Mouse (Mus musculus): ENCODE data around the gene Rab30.

Gene Rab30

GRCm38 (mm10) chr7:92799665-92800595 is 58.5 kb downstream of the Rab30 start:
- no peak for DNase-seq (ENCODE audit: low read depth, low spot score)

- peak; percentile 53 for DNase-seq (ENCODE audit: low read depth, low spot score)
Measured at GRCm38 (mm10) chr7:92802158-92802557, 60.8 kb downstream of the Rab30 start.

GRCm38 (mm10) chr7:92803191-92803590 is 61.8 kb downstream of the Rab30 start:
- DNase-seq (ENCODE audit: low read depth, low spot score), result no peak

- no peak for DNase-seq (ENCODE audit: low read depth, low spot score)
Measured at GRCm38 (mm10) chr7:92804919-92805668, 63.7 kb downstream of the Rab30 start.

- no peak for DNase-seq (ENCODE audit: low read depth, low spot score)
Measured at GRCm38 (mm10) chr7:92806512-92807188, 65.2 kb downstream of the Rab30 start.

- no peak for DNase-seq (ENCODE audit: low read depth, low spot score)
Measured at GRCm38 (mm10) chr7:92807482-92807881, 66.1 kb downstream of the Rab30 start.

GRCm38 (mm10) chr7:92811667-92812279 is 70.4 kb downstream of the Rab30 start:
- DNase-seq (ENCODE audit: low read depth, low spot score), result peak; percentile 73

- DNase-seq (ENCODE audit: low read depth, low spot score), result no peak
Measured at GRCm38 (mm10) chr7:92817242-92817641, 75.8 kb downstream of the Rab30 start.

- no peak for DNase-seq (ENCODE audit: low read depth, low spot score)
Measured at GRCm38 (mm10) chr7:92817886-92818285, 76.5 kb downstream of the Rab30 start.

- no peak for DNase-seq (ENCODE audit: low read depth, low spot score)
Measured at GRCm38 (mm10) chr7:92819656-92820055, 78.3 kb downstream of the Rab30 start.

- no peak for DNase-seq (ENCODE audit: low read depth, low spot score)
Measured at GRCm38 (mm10) chr7:92820410-92820809, 79.0 kb downstream of the Rab30 start.

GRCm38 (mm10) chr7:92820941-92821465 is 79.6 kb downstream of the Rab30 start:
- DNase-seq (ENCODE audit: low read depth, low spot score), result no peak

- DNase-seq (ENCODE audit: low read depth, low spot score), result peak; percentile 63
Measured at GRCm38 (mm10) chr7:92821871-92822270, 80.5 kb downstream of the Rab30 start.

GRCm38 (mm10) chr7:92822409-92823101 is 81.2 kb downstream of the Rab30 start:
- no peak for DNase-seq (ENCODE audit: low read depth, low spot score)

- peak; percentile 87 for DNase-seq (ENCODE audit: low read depth, low spot score)
Measured at GRCm38 (mm10) chr7:92826248-92826647, 84.8 kb downstream of the Rab30 start.

- peak; percentile 28 for DNase-seq (ENCODE audit: low read depth, low spot score)
Measured at GRCm38 (mm10) chr7:92827981-92828380, 86.6 kb downstream of the Rab30 start.

- DNase-seq (ENCODE audit: low read depth, low spot score), result peak; percentile 97
Measured at GRCm38 (mm10) chr7:92832395-92832794, 91.0 kb downstream of the Rab30 start.

- no peak for DNase-seq (ENCODE audit: low read depth, low spot score)
Measured at GRCm38 (mm10) chr7:92834391-92834790, 93.0 kb downstream of the Rab30 start.

GRCm38 (mm10) chr7:92836447-92836846 is 95.0 kb downstream of the Rab30 start:
- DNase-seq (ENCODE audit: low read depth, low spot score), result no peak

- DNase-seq (ENCODE audit: low read depth, low spot score), result peak; percentile 79
Measured at GRCm38 (mm10) chr7:92837226-92837625, 95.8 kb downstream of the Rab30 start.

GRCm38 (mm10) chr7:92837907-92838306 is 96.5 kb downstream of the Rab30 start:
- peak; percentile 62 for DNase-seq (ENCODE audit: low read depth, low spot score)

Measured in 3T3-L1 (cell line).